Mouse (Mus musculus): ENCODE results near the gene Gm11549.

DNA sequence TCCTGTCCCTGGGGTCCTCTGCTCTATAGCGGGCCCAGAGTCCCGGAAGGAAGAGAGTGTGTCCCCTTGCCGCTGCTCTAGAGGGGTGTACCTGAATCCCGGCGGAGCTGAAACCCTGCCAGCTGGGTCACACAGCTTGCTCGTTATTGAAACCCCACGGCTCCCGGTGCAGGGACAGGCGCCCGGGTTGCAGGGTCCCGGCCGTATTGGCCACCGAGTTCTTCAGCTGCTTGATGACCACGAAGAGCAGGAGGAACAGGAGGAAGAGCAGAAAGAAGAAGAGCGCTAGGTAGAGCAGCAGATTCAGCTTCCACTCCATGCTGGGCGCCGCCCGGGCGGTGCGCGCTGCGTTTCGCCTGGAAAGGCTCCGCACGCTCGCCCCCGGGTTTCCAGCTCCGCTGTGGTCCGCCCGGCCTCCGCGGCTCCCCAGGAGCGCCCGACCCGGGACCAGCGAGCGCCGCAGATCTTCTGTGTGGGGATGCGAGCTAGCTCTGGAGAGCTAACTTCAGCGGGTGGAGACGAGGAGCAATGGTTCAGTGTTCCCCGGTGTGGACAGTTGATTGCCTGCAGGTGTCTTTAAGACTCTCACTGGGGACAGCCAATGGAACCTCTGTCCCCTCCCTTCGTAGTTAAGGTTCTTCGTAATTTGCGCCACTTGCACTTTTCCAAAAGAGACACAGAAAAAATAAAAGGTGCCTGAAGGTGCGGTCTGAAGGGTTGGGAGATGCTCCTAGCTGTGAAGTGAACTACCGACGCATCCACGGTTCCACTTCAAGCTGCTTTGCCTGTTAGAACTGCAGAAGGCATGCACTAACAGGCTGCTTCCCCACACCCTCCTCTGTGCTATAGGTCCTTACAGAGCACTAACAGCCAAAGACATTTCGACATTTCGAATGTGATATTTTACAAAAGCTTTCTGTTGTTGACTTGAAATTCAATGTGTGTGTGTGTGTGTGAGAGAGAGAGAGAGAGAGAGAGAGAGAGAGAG lies at the start of gene Gm11549:
- no peak for TF ChIP-seq CTCF (IDR thresholded peaks at IDR 0.05; ENCODE audit: extremely low read depth, insufficient read depth, insufficient read length, insufficient replicate concordance)
- no peak for TF ChIP-seq POLR2A (IDR thresholded peaks at IDR 0.05; ENCODE audit: low read depth, low read length)
